Mouse (Mus musculus) spleen, embryonic (tissue): ENCODE data around the gene Casp7.

ENCODE experiments used
- CTCF ChIA-PET: fragments of 350-600 bp; sonication (Branson Sonifier 250); formaldehyde crosslinking; loops from one replicate; lab custom pipeline; 2022; lab: Charles Lee

Casp7 gene

GRCm38 (mm10) chr19:56381407-56381806, 15.5 kb upstream of the Casp7 start:
- CTCF ChIA-PET, result no interaction called here

GRCm38 (mm10) chr19:56385546-56385945, 11.4 kb upstream of the Casp7 start:
- CTCF ChIA-PET, result no interaction called here

GRCm38 (mm10) chr19:56386095-56386494, 10.8 kb upstream of the Casp7 start:
- CTCF ChIA-PET, result no interaction called here

GRCm38 (mm10) chr19:56387726-56388302, 9.1 kb upstream of the Casp7 start:
- CTCF ChIA-PET, result no interaction called here

GRCm38 (mm10) chr19:56389176-56389575, 7.8 kb upstream of the Casp7 start:
- CTCF ChIA-PET, result interaction anchor here (0.5 kb wide), 1 partner anchor 381 kb away, joined by 7 read pairs; no protein-coding TSS in a partner anchor

GRCm38 (mm10) chr19:56389879-56390278, 7.0 kb upstream of the Casp7 start, which contains the start of gene Nrap:
TSS of gene Nrap (minus strand) at chr19:56390037.
- CTCF ChIA-PET, result no interaction called here

GRCm38 (mm10) chr19:56391307-56392046, 5.5 kb upstream of the Casp7 start:
- CTCF ChIA-PET, result no interaction called here

- CTCF ChIA-PET, result no interaction called here
Observed at GRCm38 (mm10) chr19:56393311-56393866, 3.5 kb upstream of the Casp7 start.

GRCm38 (mm10) chr19:56395183-56395935, 1.6 kb upstream of the Casp7 start:
- CTCF ChIA-PET, result no interaction called here

- CTCF ChIA-PET, result no interaction called here
Observed at GRCm38 (mm10) chr19:56396227-56396626, 702 bp upstream of the Casp7 start.

- CTCF ChIA-PET, result no interaction called here
Observed at GRCm38 (mm10) chr19:56397663-56398527, 966 bp downstream of the Casp7 start.

GRCm38 (mm10) chr19:56398528-56398795, 1.5 kb downstream of the Casp7 start:
- CTCF ChIA-PET, result no interaction called here

GRCm38 (mm10) chr19:56400200-56400599, 3.3 kb downstream of the Casp7 start:
- CTCF ChIA-PET, result no interaction called here

- CTCF ChIA-PET, result no interaction called here
Observed at GRCm38 (mm10) chr19:56401864-56402263, 4.9 kb downstream of the Casp7 start.

- CTCF ChIA-PET, result no interaction called here
Observed at GRCm38 (mm10) chr19:56405824-56406223, 8.9 kb downstream of the Casp7 start.

- CTCF ChIA-PET, result interaction anchor here (0.6 kb wide), 2 partner anchors 66 to 1103 kb away, joined by 3 read pairs; no protein-coding TSS in a partner anchor
Observed at GRCm38 (mm10) chr19:56406581-56406980, 9.7 kb downstream of the Casp7 start.

GRCm38 (mm10) chr19:56409884-56410283, 13.0 kb downstream of the Casp7 start:
- CTCF ChIA-PET, result interaction anchor here (0.7 kb wide), 1 partner anchor 10 kb away, joined by 3 read pairs; no protein-coding TSS in a partner anchor

GRCm38 (mm10) chr19:56418404-56418803, 21.5 kb downstream of the Casp7 start:
- CTCF ChIA-PET, result no interaction called here

- CTCF ChIA-PET, result no interaction called here
Observed at GRCm38 (mm10) chr19:56419452-56419851, 22.5 kb downstream of the Casp7 start.

- CTCF ChIA-PET, result interaction anchor here (0.6 kb wide), 2 partner anchors 11 to 39 kb away, joined by 3 to 6 read pairs; no protein-coding TSS in a partner anchor
Observed at GRCm38 (mm10) chr19:56420345-56420744, 23.4 kb downstream of the Casp7 start.
